Mouse (Mus musculus): ENCODE measurements around the gene Xrcc1. TPM values are rescaled to one million over a fixed set of nuclear protein-coding genes. Genes with fewer than 3 reads are reported as not detected.

Xrcc1 gene
- polyA plus RNA-seq, 1 experiment from 2014 or later: 26.6 TPM

- no peak overlapping the region for H3K9ac ChIP-seq (ENCODE audit: low read depth, low read length)
- no peaks in the 10 kb centered on the region for H3K4me1 ChIP-seq (replicated peaks; ENCODE audit: control insufficient read depth, insufficient read depth, low read length)
- H3K4me2 ChIP-seq (replicated peaks; ENCODE audit: low read depth): no peak overlapping the region
- no peak for ATAC-seq
- no peak overlapping the region for H3K27ac ChIP-seq (ENCODE audit: low read depth, low read length)
- 93% methylated on average over 11 of the region's 11 CpGs for WGBS
- H3K4me3 ChIP-seq (ENCODE audit: low read depth, low read length): no peak overlapping the region
- H3K9me3 ChIP-seq (ENCODE audit: control insufficient read depth): no peaks in the 10 kb centered on the region
- H3K36me3 ChIP-seq (ENCODE audit: control insufficient read depth, insufficient read depth): peaks cover 67% of the 10 kb centered on the region
- no peak for TF ChIP-seq CTCF (IDR thresholded peaks at IDR 0.05; ENCODE audit: low read depth)
- no peaks in the 10 kb centered on the region for H3K27me3 ChIP-seq (replicated peaks; ENCODE audit: control insufficient read depth, insufficient read depth, low read length)
These were observed 19.5 kb downstream of the Xrcc1 start for GRCm38 (mm10) chr7:24565627-24566026.

GRCm38 (mm10) chr7:24566206-24566605, 20.1 kb downstream of the Xrcc1 start:
- Histone ChIP-seq H3K4me1 (replicated peaks; ENCODE audit: control insufficient read depth, insufficient read depth, low read length) (no peaks in the 10 kb centered on the region), H3K4me3 (ENCODE audit: low read depth, low read length) (no peak overlapping the region), H3K27me3 (replicated peaks; ENCODE audit: control insufficient read depth, insufficient read depth, low read length) (no peaks in the 10 kb centered on the region), H3K9me3 (ENCODE audit: control insufficient read depth) (no peaks in the 10 kb centered on the region), H3K9ac (ENCODE audit: low read depth, low read length) (no peak overlapping the region), H3K27ac (ENCODE audit: low read depth, low read length) (no peak overlapping the region), H3K36me3 (ENCODE audit: control insufficient read depth, insufficient read depth) (peaks cover 62% of the 10 kb centered on the region), H3K4me2 (replicated peaks; ENCODE audit: low read depth) (no peak overlapping the region)
- WGBS: 91% methylated on average over 9 of the region's 9 CpGs
- ATAC-seq: no peak
- TF ChIP-seq CTCF (IDR thresholded peaks at IDR 0.05; ENCODE audit: low read depth): no peak

- Histone ChIP-seq H3K9ac (ENCODE audit: low read depth, low read length) (no peak overlapping the region), H3K4me3 (ENCODE audit: low read depth, low read length) (no peak overlapping the region), H3K36me3 (ENCODE audit: control insufficient read depth, insufficient read depth) (peaks cover 64% of the 10 kb centered on the region), H3K27ac (ENCODE audit: low read depth, low read length) (no peak overlapping the region), H3K4me1 (replicated peaks; ENCODE audit: control insufficient read depth, insufficient read depth, low read length) (no peaks in the 10 kb centered on the region), H3K4me2 (replicated peaks; ENCODE audit: low read depth) (no peak overlapping the region), H3K27me3 (replicated peaks; ENCODE audit: control insufficient read depth, insufficient read depth, low read length) (no peaks in the 10 kb centered on the region), H3K9me3 (ENCODE audit: control insufficient read depth) (no peaks in the 10 kb centered on the region)
- 90% methylated on average over 4 of the region's 4 CpGs for WGBS
- no peak for TF ChIP-seq CTCF (IDR thresholded peaks at IDR 0.05; ENCODE audit: low read depth)
- no peak for ATAC-seq
These were observed 22.4 kb downstream of the Xrcc1 start for GRCm38 (mm10) chr7:24568512-24568911.

- no peak overlapping the region for H3K27ac ChIP-seq (ENCODE audit: low read depth, low read length)
- no peak for TF ChIP-seq CTCF (IDR thresholded peaks at IDR 0.05; ENCODE audit: low read depth)
- WGBS: 71% methylated on average over 4 of the region's 4 CpGs
- H3K9ac ChIP-seq (ENCODE audit: low read depth, low read length): no peak overlapping the region
- H3K27me3 ChIP-seq (replicated peaks; ENCODE audit: control insufficient read depth, insufficient read depth, low read length): no peaks in the 10 kb centered on the region
- H3K4me3 ChIP-seq (ENCODE audit: low read depth, low read length): no peak overlapping the region
- H3K9me3 ChIP-seq (ENCODE audit: control insufficient read depth): no peaks in the 10 kb centered on the region
- no peaks in the 10 kb centered on the region for H3K4me1 ChIP-seq (replicated peaks; ENCODE audit: control insufficient read depth, insufficient read depth, low read length)
- ATAC-seq: no peak
- H3K4me2 ChIP-seq (replicated peaks; ENCODE audit: low read depth): no peak overlapping the region
- H3K36me3 ChIP-seq (ENCODE audit: control insufficient read depth, insufficient read depth): peaks cover 48% of the 10 kb centered on the region
These were observed 25.0 kb downstream of the Xrcc1 start for GRCm38 (mm10) chr7:24571071-24571470.

GRCm38 (mm10) chr7:24572455-24572854, 26.4 kb downstream of the Xrcc1 start:
- WGBS: 58% methylated on average over 5 of the region's 5 CpGs
- TF ChIP-seq CTCF (IDR thresholded peaks at IDR 0.05; ENCODE audit: low read depth): peak; percentile 57
- Histone ChIP-seq H3K9ac (ENCODE audit: low read depth, low read length) (no peak overlapping the region), H3K36me3 (ENCODE audit: control insufficient read depth, insufficient read depth) (peaks cover 35% of the 10 kb centered on the region), H3K27ac (ENCODE audit: low read depth, low read length) (no peak overlapping the region), H3K9me3 (ENCODE audit: control insufficient read depth) (no peaks in the 10 kb centered on the region), H3K27me3 (replicated peaks; ENCODE audit: control insufficient read depth, insufficient read depth, low read length) (no peaks in the 10 kb centered on the region), H3K4me1 (replicated peaks; ENCODE audit: control insufficient read depth, insufficient read depth, low read length) (no peaks in the 10 kb centered on the region), H3K4me3 (ENCODE audit: low read depth, low read length) (no peak overlapping the region), H3K4me2 (replicated peaks; ENCODE audit: low read depth) (no peak overlapping the region)
- no peak for ATAC-seq

GRCm38 (mm10) chr7:24574224-24574796, 28.2 kb downstream of the Xrcc1 start:
- H3K4me3 ChIP-seq (ENCODE audit: low read depth, low read length): no peak overlapping the region
- no peak for TF ChIP-seq CTCF (IDR thresholded peaks at IDR 0.05; ENCODE audit: low read depth)
- no peak overlapping the region for H3K27ac ChIP-seq (ENCODE audit: low read depth, low read length)
- no peak overlapping the region for H3K9ac ChIP-seq (ENCODE audit: low read depth, low read length)
- WGBS: 57% methylated on average over 12 of the region's 12 CpGs
- H3K36me3 ChIP-seq (ENCODE audit: control insufficient read depth, insufficient read depth): peaks cover 20% of the 10 kb centered on the region
- H3K4me1 ChIP-seq (replicated peaks; ENCODE audit: control insufficient read depth, insufficient read depth, low read length): no peaks in the 10 kb centered on the region
- H3K9me3 ChIP-seq (ENCODE audit: control insufficient read depth): no peaks in the 10 kb centered on the region
- no peak overlapping the region for H3K4me2 ChIP-seq (replicated peaks; ENCODE audit: low read depth)
- peak; percentile 54; the same call in 1 of the 2 replicates for ATAC-seq
- H3K27me3 ChIP-seq (replicated peaks; ENCODE audit: control insufficient read depth, insufficient read depth, low read length): no peaks in the 10 kb centered on the region

GRCm38 (mm10) chr7:24577811-24578210, 31.7 kb downstream of the Xrcc1 start:
- ATAC-seq: no peak
- Histone ChIP-seq H3K9me3 (ENCODE audit: control insufficient read depth) (no peaks in the 10 kb centered on the region), H3K27ac (ENCODE audit: low read depth, low read length) (no peak overlapping the region), H3K36me3 (ENCODE audit: control insufficient read depth, insufficient read depth) (0 out of 2 replicates have a peak, but pooled peaks cover 5% of the 10 kb centered on the region), H3K9ac (ENCODE audit: low read depth, low read length) (no peak overlapping the region), H3K4me2 (replicated peaks; ENCODE audit: low read depth) (no peak overlapping the region), H3K4me1 (replicated peaks; ENCODE audit: control insufficient read depth, insufficient read depth, low read length) (no peaks in the 10 kb centered on the region), H3K4me3 (ENCODE audit: low read depth, low read length) (no peak overlapping the region), H3K27me3 (replicated peaks; ENCODE audit: control insufficient read depth, insufficient read depth, low read length) (no peaks in the 10 kb centered on the region)
- WGBS: 92% methylated on average over 10 of the region's 10 CpGs
- no peak for TF ChIP-seq CTCF (IDR thresholded peaks at IDR 0.05; ENCODE audit: low read depth)
